ENCODE assay signal across 9 mouse cellular contexts in the genomic region with DNA sequence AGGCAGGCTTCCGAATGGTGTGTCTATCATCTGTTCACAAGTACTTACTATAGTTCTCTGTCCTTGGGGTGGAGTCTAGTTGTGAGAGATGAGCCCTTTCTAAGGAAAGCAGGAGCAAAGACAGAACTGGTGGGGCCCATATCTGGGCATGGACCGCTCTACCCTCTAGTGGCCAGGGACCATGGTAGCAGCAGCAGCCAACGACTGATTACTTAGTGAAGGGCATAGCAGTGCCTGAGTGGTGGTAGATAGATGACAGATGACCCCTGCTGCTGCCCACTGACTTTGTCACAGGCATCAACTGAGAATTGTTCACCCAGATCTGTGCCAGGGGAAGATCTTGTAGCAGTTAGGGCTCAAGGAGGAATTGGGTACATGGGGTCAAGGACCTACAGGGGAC. TPM values are rescaled to one million over a fixed set of nuclear protein-coding genes. Genes with fewer than 3 reads are reported as not detected.
DNase-seq lines count a peak whose midpoint lies in the region; ATAC-seq lines count a peak whose summit lies in the region.
"Had no signal": no experiment of that assay in that cellular context is flagged by ENCODE, and none has a peak within 500 bp of the region (broad histone marks: within the 10 kb centered on the region; RNA-seq: fewer than 3 reads in every experiment).

No protein-coding gene starts in this region.

- H3K4me3 ChIP-seq in hindbrain, embryonic 10.5 days: no peak overlapping the region
- no peak overlapping the region for H3K4me3 ChIP-seq in hindbrain, embryonic 13.5 days
- H3K4me3 ChIP-seq: megakaryocyte, embryonic 14.5 days had no signal

- H3K4me2 ChIP-seq in hindbrain, embryonic 13.5 days: no peak overlapping the region

- no peak overlapping the region for H3K27ac ChIP-seq in hindbrain, embryonic 10.5 days
- H3K27ac ChIP-seq in hindbrain, embryonic 13.5 days: no peak overlapping the region

- ATAC-seq in hindbrain, embryonic 13.5 days (ENCODE audit: low FRiP score): no peak
- peak; percentile 60 for ATAC-seq in megakaryocyte progenitor cell, adult 5-6 weeks (replicated peaks; ENCODE audit: poor library complexity)

- DNase-seq in hindbrain, embryonic 10.5 days (ENCODE audit: low spot score): peak; percentile 55
- peak; percentile 32 for DNase-seq in right cerebral cortex, adult 18-20 months
- no peak for DNase-seq in right cerebral cortex, postnatal 25 days
- DNase-seq in adrenal gland, postnatal 25 days: peak; percentile 39
- no peak for DNase-seq in urinary bladder, postnatal 4 days (ENCODE audit: low spot score in 2 of 2)
- DNase-seq in urinary bladder, postnatal 25 days (ENCODE audit: low spot score): no peak

- H3K9me3 ChIP-seq in hindbrain, embryonic 10.5 days: no peaks in the 10 kb centered on the region
- no peaks in the 10 kb centered on the region for H3K9me3 ChIP-seq in hindbrain, embryonic 13.5 days

- peaks cover 96% of the 10 kb centered on the region for H3K27me3 ChIP-seq in hindbrain, embryonic 10.5 days (ENCODE audit: insufficient read depth, poor library complexity, severe bottlenecking)
- peaks cover 72% of the 10 kb centered on the region for H3K27me3 ChIP-seq in hindbrain, embryonic 13.5 days

- no peaks in the 10 kb centered on the region for H3K36me3 ChIP-seq in hindbrain, embryonic 10.5 days
- H3K36me3 ChIP-seq in hindbrain, embryonic 13.5 days: no peaks in the 10 kb centered on the region

- H3K9ac ChIP-seq in hindbrain, embryonic 13.5 days: no peak overlapping the region

- H3K4me1 ChIP-seq in hindbrain, embryonic 10.5 days (replicated peaks): peaks cover 36% of the 10 kb centered on the region
- peaks cover 14% of the 10 kb centered on the region; the same call in 1 of the 2 replicates for H3K4me1 ChIP-seq in hindbrain, embryonic 13.5 days (replicated peaks)

- whole genome bisulfite sequencing in hindbrain, embryonic 10.5 days: 35% methylated on average over 3 of the region's 3 CpGs
- 37% methylated on average over 3 of the region's 3 CpGs for WGBS in hindbrain, embryonic 13.5 days

RNA-seq across cellular contexts. Expression of gene Fam181a, which starts 12.0 kb away (rescaled TPM):
- polyA plus RNA-seq in hindbrain, embryonic 10.5 days (2016; fragmentation: Nextera tagmentation; extraction: Ambion mirVana): 24.9 and 26.1 TPM in 2 replicates
- 9.0 and 10.4 TPM in 2 replicates for polyA plus RNA-seq in hindbrain, embryonic 13.5 days (2015; fragmentation: Nextera tagmentation; extraction: Ambion mirVana)
- total RNA-seq in adrenal gland, postnatal 25 days (2021): not detected in 2 replicates
- total RNA-seq in megakaryocyte progenitor cell, adult 5-6 weeks (2015): not detected in 2 replicates
- not detected in 2 replicates for total RNA-seq in megakaryocyte progenitor cell, adult 5-6 weeks (2017)

RNA-seq across cellular contexts. Expression of gene Asb2, which starts 33.0 kb away (rescaled TPM):
- 0.64 and 1.2 TPM in 2 replicates for polyA plus RNA-seq in hindbrain, embryonic 10.5 days (2016; fragmentation: Nextera tagmentation; extraction: Ambion mirVana)
- 1.00 and 1.0 TPM in 2 replicates for polyA plus RNA-seq in hindbrain, embryonic 13.5 days (2015; fragmentation: Nextera tagmentation; extraction: Ambion mirVana)
- total RNA-seq in adrenal gland, postnatal 25 days (2021): 0.85 and 1.4 TPM in 2 replicates
- total RNA-seq in megakaryocyte progenitor cell, adult 5-6 weeks (2015): 0.10 TPM in 1 of 2 replicates, not detected in the other
- not detected in 2 replicates for total RNA-seq in megakaryocyte progenitor cell, adult 5-6 weeks (2017)

Comparison
In these comparisons a context has a peak if more than half of its experiments do, and no peak if none do; other contexts are left out.
1. DNase-seq: peak in hindbrain, embryonic 10.5 days (single experiment), right cerebral cortex, adult 18-20 months (single experiment) and adrenal gland, postnatal 25 days (single experiment); none in right cerebral cortex, postnatal 25 days (single experiment), urinary bladder, postnatal 4 days (0 of 2) and urinary bladder, postnatal 25 days (single experiment).